Mouse (Mus musculus): ENCODE measurements at regions not wholly inside any gene's neighbourhood (a gene's known extent, or its start where the extent isn't known, plus 50 kb on each side); places are given as distances from the start of the nearest gene placed in this dataset.

GRCm38 (mm10) chr4:127419062-127419785 is 61.2 kb upstream of the Gjb5 start:
- 50% methylated on average over 22 of the region's 22 CpGs for WGBS
- Histone ChIP-seq H3K27ac (ENCODE audit: insufficient read depth, low read depth, low read length) (no peak overlapping the region), H3K4me3 (ENCODE audit: insufficient read depth, low read depth, low read length) (no peak overlapping the region), H3K4me1 (ENCODE audit: control insufficient read depth, insufficient read depth, low read length) (peaks cover 9% of the 10 kb centered on the region)
- TF ChIP-seq POLR2A (IDR thresholded peaks at IDR 0.05; ENCODE audit: insufficient read depth, low read depth, low read length), result no peak
- TF ChIP-seq CTCF (IDR thresholded peaks at IDR 0.05; ENCODE audit: insufficient read depth, low read depth, low read length), result no peak

- WGBS, result 24% methylated on average over 7 of the region's 7 CpGs
- Histone ChIP-seq H3K4me3 (ENCODE audit: insufficient read depth, low read depth, low read length) (no peak overlapping the region), H3K27ac (ENCODE audit: insufficient read depth, low read depth, low read length) (no peak overlapping the region), H3K4me1 (ENCODE audit: control insufficient read depth, insufficient read depth, low read length) (peaks cover 9% of the 10 kb centered on the region)
- TF ChIP-seq POLR2A (IDR thresholded peaks at IDR 0.05; ENCODE audit: insufficient read depth, low read depth, low read length) (no peak), CTCF (IDR thresholded peaks at IDR 0.05; ENCODE audit: insufficient read depth, low read depth, low read length) (no peak)
Measured at GRCm38 (mm10) chr4:127416906-127417305, 58.9 kb upstream of the Gjb5 start.

- Histone ChIP-seq H3K4me3 (ENCODE audit: insufficient read depth, low read depth, low read length) (no peak overlapping the region), H3K4me1 (ENCODE audit: control insufficient read depth, insufficient read depth, low read length) (peaks cover 11% of the 10 kb centered on the region), H3K27ac (ENCODE audit: insufficient read depth, low read depth, low read length) (no peak overlapping the region)
- WGBS, result 78% methylated on average over 14 of the region's 14 CpGs
- TF ChIP-seq POLR2A (IDR thresholded peaks at IDR 0.05; ENCODE audit: insufficient read depth, low read depth, low read length), result no peak
- no peak for TF ChIP-seq CTCF (IDR thresholded peaks at IDR 0.05; ENCODE audit: insufficient read depth, low read depth, low read length)
Measured at GRCm38 (mm10) chr4:127413997-127414964, 56.3 kb upstream of the Gjb5 start.
